Mouse (Mus musculus) left cerebral cortex, adult 2 months (tissue): Measurements from ENCODE around the gene Trp63. TPM values are rescaled to one million over a fixed set of nuclear protein-coding genes. Genes with fewer than 3 reads are reported as not detected.

Experiments used
- DNase-seq, 2 experiments: peaks; one replicate each; pipeline ENCODE4 v3.0.0; 2021 to 2022; ENCODE audit warnings: low spot score in 2 of 2, mixed read lengths in 1 of 2; ENCODE audit errors: extremely low spot score in 1 of 2
- H3K27ac ChIP-seq: fragments of 200-600 bp; 2 replicates; pipeline ENCODE4 v1.8.1; 2022
- H3K4me3 ChIP-seq: fragments of 200-600 bp; 2 replicates; pipeline ENCODE4 v1.8.1; 2022
- CTCF ChIP-seq: fragments of 200-600 bp; IDR thresholded peaks from 2 replicates; pipeline ENCODE4 v1.8.1; 2022; ENCODE audit warnings: antibody characterized with exemption, mild to moderate bottlenecking, moderate library complexity
- intact Hi-C: fragments of 180-260 bp; cut with DNase I; formaldehyde crosslinking; loops from one replicate; pipeline ENCODE4 v1.15.1; 2025
- total RNA-seq, 2 experiments: library from RNA; stranded (reverse); gene quantifications; 2 replicates each; pipeline ENCODE4 v1.2.3; 2021

Trp63 gene
- total RNA-seq, 2 experiments from 2014 or later, result 0.66 to 0.75 TPM

DNA sequence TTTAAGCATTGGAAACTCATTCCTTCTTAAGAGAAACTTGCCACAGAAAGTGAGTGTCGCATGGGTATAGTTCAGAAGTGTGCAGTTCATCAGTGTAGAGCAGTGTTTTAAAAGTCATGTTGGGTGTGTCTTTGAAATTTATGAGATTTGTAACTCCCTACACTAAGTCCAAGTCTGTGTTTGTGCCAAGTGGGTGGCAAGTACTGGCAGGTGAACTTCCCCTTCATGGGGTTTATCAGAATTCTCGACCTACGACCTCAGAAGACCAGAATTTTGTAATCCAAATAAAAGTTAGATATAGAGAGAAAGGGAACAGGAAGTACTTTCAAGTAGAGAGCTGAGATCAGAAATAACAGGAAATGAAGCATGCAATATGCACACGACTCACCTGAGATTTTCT is 215.5 kb downstream of the Trp63 start:
- no peak for TF ChIP-seq CTCF
- no peak for DNase-seq
- intact Hi-C loops, result no loop called here
- Histone ChIP-seq H3K4me3 (no peak overlapping the region), H3K27ac (no peak overlapping the region)

DNA sequence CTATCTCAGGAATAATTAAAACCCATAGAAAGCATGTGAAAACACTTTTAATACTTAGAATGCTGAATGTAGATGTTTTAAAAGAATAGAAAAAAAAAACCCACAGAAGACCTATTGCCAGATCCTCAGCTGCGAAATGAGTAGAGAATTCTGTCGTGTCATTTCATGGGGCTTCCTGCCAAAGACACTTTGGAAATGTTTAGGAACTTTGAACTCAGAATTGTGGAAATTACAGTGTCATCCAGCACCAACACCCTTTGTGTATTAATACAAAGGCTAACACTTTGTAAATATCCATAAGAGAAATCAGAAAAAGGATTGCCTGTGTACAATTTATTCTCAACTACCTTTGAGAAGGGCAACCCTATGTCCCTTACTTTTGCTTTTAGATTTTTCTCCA is 216.1 kb downstream of the Trp63 start:
- intact Hi-C loops, result no loop called here
- TF ChIP-seq CTCF, result no peak
- no peak overlapping the region for H3K27ac ChIP-seq
- no peak for DNase-seq
- no peak overlapping the region for H3K4me3 ChIP-seq

DNA sequence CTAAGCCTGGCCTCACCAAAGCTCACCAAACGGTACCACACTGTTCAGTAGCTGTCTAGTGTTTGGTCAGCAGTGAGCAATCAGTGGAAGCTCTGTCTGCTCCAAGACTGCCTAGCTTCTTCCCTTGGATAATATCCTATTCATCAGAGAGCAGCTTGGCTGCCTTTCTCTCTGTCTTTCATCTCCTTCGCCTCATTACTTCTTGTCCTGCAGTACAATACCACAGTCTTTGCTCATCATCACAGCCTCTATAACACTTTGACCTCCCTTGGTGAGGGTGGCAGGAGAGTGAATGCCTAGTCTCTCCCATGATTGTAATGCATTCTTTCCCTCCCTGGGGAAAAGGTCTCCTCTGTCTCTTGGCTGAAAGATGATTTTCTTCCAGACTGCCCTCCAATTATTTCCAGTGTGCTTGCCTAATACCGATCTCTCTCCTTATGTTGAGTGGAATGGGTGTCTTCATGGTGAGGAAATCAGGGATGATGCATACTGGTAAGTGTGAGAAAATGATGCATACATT is 216.9 kb downstream of the Trp63 start:
- intact Hi-C loops, result no loop called here
- no peak for TF ChIP-seq CTCF
- Histone ChIP-seq H3K27ac (no peak overlapping the region), H3K4me3 (no peak overlapping the region)
- DNase-seq, result no peak

DNA sequence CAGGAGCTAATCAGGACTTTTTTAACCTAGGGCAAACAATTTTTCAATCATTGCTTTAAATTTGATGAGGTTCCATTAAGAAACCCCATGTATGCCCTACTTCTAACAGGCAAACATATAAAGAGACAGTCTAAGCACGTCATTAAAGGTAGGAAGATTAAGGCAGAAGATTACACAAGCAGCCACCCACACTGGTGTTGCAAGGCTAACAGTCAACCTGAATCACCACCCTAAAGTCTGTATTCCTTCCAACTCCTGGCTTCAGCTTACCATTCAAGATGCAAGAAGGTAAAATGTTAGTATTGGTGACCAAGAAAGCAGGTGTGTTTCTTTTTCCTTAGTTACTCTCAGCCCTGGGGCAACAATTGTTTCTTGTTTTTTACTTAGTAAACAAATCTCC is 228.6 kb downstream of the Trp63 start:
- no peak overlapping the region for H3K27ac ChIP-seq
- DNase-seq, result no peak
- no peak overlapping the region for H3K4me3 ChIP-seq
- intact Hi-C loops, result no loop called here
- no peak for TF ChIP-seq CTCF

DNA sequence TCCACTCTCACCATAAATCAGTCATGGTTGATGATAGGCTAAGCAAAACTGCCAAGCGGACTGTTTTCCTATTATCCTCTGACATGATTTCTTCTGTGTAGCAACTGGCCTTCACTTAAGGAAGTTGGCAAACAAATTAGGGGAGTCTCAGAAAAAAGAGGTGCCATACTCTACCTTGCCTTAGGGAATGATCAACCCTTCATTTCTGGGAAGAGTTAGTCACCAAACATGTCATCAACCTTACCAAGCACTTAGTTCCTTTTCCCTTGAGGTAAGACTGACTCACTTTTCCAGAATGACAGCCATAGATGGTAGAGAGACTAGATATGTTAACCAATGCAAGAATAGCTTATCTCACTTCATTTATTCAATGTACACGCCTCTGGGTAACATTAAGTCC is 250.6 kb downstream of the Trp63 start:
- no peak overlapping the region for H3K27ac ChIP-seq
- no peak overlapping the region for H3K4me3 ChIP-seq
- intact Hi-C loops, result loop anchor here (10.0 kb wide), 1 partner anchor 1209 kb away; no protein-coding TSS in a partner anchor
- TF ChIP-seq CTCF, result no peak
- no peak for DNase-seq
